Mouse (Mus musculus) stomach, embryonic 14.5 days (tissue): Measurements from ENCODE around the gene Unc13b. TPM values are rescaled to one million over a fixed set of nuclear protein-coding genes. Genes with fewer than 3 reads are reported as not detected.

Experiments
- ATAC-seq: fragments of 200-750 bp; cut with Nextera tagmentation; 2 replicates; pipeline ENCODE4 v1.8.0; 2017; ENCODE audit warnings: low read depth, moderate TSS enrichment; ENCODE audit not compliant: insufficient number of reproducible peaks, insufficient read depth, low FRiP score
- H3K27ac ChIP-seq: fragments of 300-500 bp; sonication (generic); 2 replicates; pipeline ENCODE4 v1.5.1; 2014; ENCODE audit warnings: mild to moderate bottlenecking, low read length, moderate library complexity, mixed read lengths
- H3K27me3 ChIP-seq: fragments of 300-500 bp; sonication (generic); 2 replicates; pipeline ENCODE4 v1.6.1; 2014; ENCODE audit warnings: low read length, control low read depth, mixed read lengths; ENCODE audit not compliant: control insufficient read depth, insufficient read depth
- H3K36me3 ChIP-seq: fragments of 300-500 bp; sonication (generic); 2 replicates; pipeline ENCODE4 v1.6.1; 2014; ENCODE audit warnings: mild to moderate bottlenecking, control low read depth, low read length, moderate library complexity, mixed read lengths; ENCODE audit not compliant: control insufficient read depth, insufficient read depth
- H3K4me1 ChIP-seq: fragments of 300-500 bp; sonication (generic); 2 replicates; pipeline ENCODE4 v1.6.1; 2014; ENCODE audit warnings: low read length, control low read depth, mixed read lengths; ENCODE audit not compliant: control insufficient read depth, insufficient read depth
- H3K4me2 ChIP-seq: fragments of 300-500 bp; sonication (generic); replicated peaks from 2 replicates; pipeline ENCODE4 v1.6.1; 2014; ENCODE audit warnings: low read depth, low read length, control low read depth
- H3K4me3 ChIP-seq: fragments of 300-500 bp; sonication (generic); 2 replicates; pipeline ENCODE4 v1.5.1; 2014; ENCODE audit warnings: low read depth, low read length, control low read depth
- H3K9ac ChIP-seq: fragments of 300-500 bp; sonication (generic); replicated peaks from 2 replicates; pipeline ENCODE4 v1.6.1; 2014; ENCODE audit warnings: low read depth, mild to moderate bottlenecking, control low read depth, low read length, moderate library complexity, mixed read lengths
- H3K9me3 ChIP-seq: fragments of 300-500 bp; sonication (generic); 2 replicates; pipeline ENCODE4 v1.6.1; 2016; ENCODE audit warnings: low read depth, low read length, control low read depth; ENCODE audit not compliant: control insufficient read depth
- WGBS: fragments of 180-500 bp; shearing (Covaris S2); extraction: QIAGEN DNeasy Blood & Tissue Kit; methylation state at CpG from one replicate; pipeline ENCODE4 v1.1.7; 2014; 5-methylcytosine and 5-hydroxymethylcytosine counted together
- polyA plus RNA-seq: library from polyadenylated mRNA; unstranded; fragments of >200 nt; fragmentation: Nextera tagmentation; extraction: Ambion mirVana; gene quantifications from 2 replicates; pipeline ENCODE4 v1.2.1, GENCODE M21; 2014

Unc13b gene
- polyA plus RNA-seq, 1 experiment from 2014 or later: 16.0 TPM

DNA sequence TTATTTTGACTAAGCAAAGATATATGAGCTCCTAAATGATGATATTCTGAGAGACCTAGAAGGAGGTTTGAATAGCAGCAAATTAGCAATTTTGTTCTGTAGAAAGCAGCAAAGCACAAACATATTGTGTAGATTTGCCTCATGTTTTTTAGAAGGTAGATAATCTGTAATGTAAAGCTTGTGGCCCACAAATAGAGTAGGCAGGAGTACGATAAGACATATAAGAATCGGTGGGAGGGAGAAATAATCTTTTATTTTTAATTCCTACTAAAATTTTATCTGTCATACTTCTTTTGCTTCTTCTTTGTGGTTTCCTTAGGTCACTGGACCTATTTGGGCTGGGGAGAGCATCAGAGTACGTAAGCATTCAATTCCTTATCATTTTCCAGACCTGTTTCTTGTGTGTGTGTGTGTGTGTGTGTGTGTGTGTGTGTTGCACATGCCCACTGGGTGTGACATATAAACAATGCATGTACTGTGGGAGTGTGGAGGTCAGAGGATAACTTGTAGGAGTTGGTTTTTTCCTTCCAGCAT is 102.4 kb downstream of the Unc13b start:
- H3K9me3 ChIP-seq: no peaks in the 10 kb centered on the region
- no peaks in the 10 kb centered on the region for H3K4me1 ChIP-seq
- H3K36me3 ChIP-seq: no peaks in the 10 kb centered on the region
- no peak overlapping the region for H3K27ac ChIP-seq
- no peaks in the 10 kb centered on the region for H3K27me3 ChIP-seq
- H3K4me2 ChIP-seq: no peak overlapping the region
- WGBS: 90% methylated on average over 3 of the region's 3 CpGs
- no peak for ATAC-seq
- no peak overlapping the region for H3K4me3 ChIP-seq
- no peak overlapping the region for H3K9ac ChIP-seq

DNA sequence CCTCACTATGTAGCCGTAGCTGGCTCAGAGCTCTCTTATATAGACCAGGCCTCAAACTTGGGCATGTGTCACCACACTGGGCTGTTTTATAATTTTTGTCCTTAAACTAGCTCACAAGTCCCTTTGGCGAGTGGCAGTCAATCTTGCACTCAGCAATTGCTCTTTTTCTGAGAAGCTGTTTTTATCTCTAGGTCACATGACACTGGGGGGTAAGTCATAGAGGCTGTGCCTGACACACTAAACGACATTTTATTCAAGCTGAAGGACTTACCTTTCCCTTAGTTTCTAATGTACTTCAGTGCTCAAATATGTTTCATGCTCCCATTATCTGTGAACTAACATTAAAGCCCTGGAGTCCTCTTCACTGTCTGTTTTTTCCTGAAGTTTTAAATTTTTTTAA is 104.5 kb downstream of the Unc13b start:
- Histone ChIP-seq H3K27me3 (no peaks in the 10 kb centered on the region), H3K4me2 (no peak overlapping the region), H3K27ac (no peak overlapping the region), H3K4me3 (no peak overlapping the region), H3K4me1 (no peaks in the 10 kb centered on the region), H3K9me3 (no peaks in the 10 kb centered on the region), H3K9ac (no peak overlapping the region), H3K36me3 (no peaks in the 10 kb centered on the region)
- ATAC-seq: no peak
- 72% methylated on average over 3 of the region's 3 CpGs for whole genome bisulfite sequencing

GRCm38 (mm10) chr4:43165403-43166005 is 106.8 kb downstream of the Unc13b start:
- Histone ChIP-seq H3K27me3 (no peaks in the 10 kb centered on the region), H3K36me3 (no peaks in the 10 kb centered on the region), H3K27ac (no peak overlapping the region), H3K4me3 (no peak overlapping the region), H3K4me1 (no peaks in the 10 kb centered on the region), H3K4me2 (no peak overlapping the region), H3K9me3 (no peaks in the 10 kb centered on the region), H3K9ac (no peak overlapping the region)
- WGBS: 84% methylated on average over 12 of the region's 12 CpGs
- ATAC-seq: no peak

DNA sequence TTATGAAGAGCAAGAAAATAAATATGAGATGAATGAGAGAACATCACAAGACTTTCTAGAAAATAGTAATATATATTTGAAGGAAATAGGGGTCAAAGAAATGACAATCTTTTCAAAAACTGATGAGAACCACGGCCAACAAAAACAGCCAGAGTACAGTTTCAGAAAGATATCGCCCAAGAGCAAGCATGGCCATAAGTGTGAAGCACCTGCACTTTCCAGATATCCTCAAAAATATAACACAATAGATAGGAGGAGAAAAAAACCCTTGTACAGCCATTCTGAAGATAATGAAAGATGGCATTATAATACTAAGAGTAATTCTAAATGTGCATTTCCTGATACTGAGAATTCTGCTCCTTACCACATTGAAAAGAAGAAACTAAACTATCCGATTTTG is 111.3 kb downstream of the Unc13b start:
- no peak for ATAC-seq
- no peak overlapping the region for H3K4me2 ChIP-seq
- H3K4me3 ChIP-seq: no peak overlapping the region
- H3K27ac ChIP-seq: no peak overlapping the region
- no peaks in the 10 kb centered on the region for H3K27me3 ChIP-seq
- 89% methylated on average over 3 of the region's 3 CpGs for WGBS
- H3K9me3 ChIP-seq: no peaks in the 10 kb centered on the region
- H3K36me3 ChIP-seq: no peaks in the 10 kb centered on the region
- H3K4me1 ChIP-seq: no peaks in the 10 kb centered on the region
- H3K9ac ChIP-seq: no peak overlapping the region

DNA sequence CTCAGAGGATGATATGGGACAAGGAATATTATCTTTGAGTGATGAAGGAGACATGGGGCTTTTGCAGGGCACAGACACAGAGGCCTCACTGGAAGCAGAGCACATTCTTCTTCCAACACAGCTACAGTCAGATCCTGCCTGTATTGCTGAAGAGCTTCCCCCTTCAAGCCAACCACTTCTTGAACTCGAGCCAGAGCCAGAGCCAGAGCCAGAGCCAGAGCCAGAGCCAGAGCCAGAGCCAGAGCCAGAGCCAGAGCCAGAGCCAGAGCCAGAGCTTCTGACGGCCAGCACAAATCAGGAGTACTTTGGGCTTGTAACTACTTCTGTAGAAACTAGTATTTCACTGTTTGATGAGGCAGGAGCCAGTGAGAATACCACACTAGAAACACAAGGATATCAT is 118.4 kb downstream of the Unc13b start:
- Histone ChIP-seq H3K9me3 (no peaks in the 10 kb centered on the region), H3K9ac (no peak overlapping the region), H3K4me3 (no peak overlapping the region), H3K4me1 (no peaks in the 10 kb centered on the region), H3K27me3 (no peaks in the 10 kb centered on the region), H3K36me3 (no peaks in the 10 kb centered on the region), H3K4me2 (no peak overlapping the region), H3K27ac (no peak overlapping the region)
- ATAC-seq: no peak
- WGBS: 76% methylated on average over 2 of the region's 2 CpGs

DNA sequence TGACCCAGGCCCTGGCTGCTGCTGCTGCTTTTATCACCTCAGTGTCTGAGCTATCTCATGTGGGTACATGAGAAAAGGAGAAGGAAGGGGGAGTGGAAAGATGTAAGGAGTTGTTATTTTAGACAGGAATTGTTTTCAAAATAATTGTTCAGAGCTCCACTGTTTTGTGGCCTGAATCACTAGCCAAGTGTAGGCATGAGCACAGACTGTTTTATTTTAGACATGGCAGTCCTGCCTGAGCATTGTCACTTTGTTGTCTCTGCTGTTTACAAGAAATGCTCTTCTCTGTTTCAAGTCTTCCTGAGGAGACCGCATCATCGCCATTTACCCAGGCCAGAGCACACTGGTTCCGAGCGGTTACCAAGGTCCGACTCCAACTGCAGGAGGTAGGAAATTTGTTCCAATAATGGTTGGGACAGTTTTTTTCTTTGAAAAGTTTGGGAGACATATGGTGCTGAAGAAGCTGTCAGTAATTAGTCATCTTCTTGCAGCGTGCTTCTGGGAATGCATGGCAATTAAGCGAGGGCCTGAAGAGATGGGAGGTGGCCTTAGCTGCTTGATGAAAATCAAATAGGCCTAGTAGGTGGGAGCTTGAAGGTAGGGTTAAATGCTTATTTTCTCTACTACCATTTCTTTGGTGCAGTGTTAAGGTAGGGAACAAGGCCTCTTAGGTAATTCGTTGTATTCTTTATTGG is 123.9 kb downstream of the Unc13b start:
- Histone ChIP-seq H3K27me3 (no peaks in the 10 kb centered on the region), H3K27ac (no peak overlapping the region), H3K9me3 (no peaks in the 10 kb centered on the region), H3K4me3 (no peak overlapping the region), H3K36me3 (no peaks in the 10 kb centered on the region), H3K4me2 (no peak overlapping the region), H3K4me1 (no peaks in the 10 kb centered on the region), H3K9ac (no peak overlapping the region)
- no peak for ATAC-seq
- WGBS: 86% methylated on average over 8 of the region's 8 CpGs

- Histone ChIP-seq H3K9ac (no peak overlapping the region), H3K4me1 (no peaks in the 10 kb centered on the region), H3K9me3 (no peaks in the 10 kb centered on the region), H3K27me3 (no peaks in the 10 kb centered on the region), H3K27ac (no peak overlapping the region), H3K4me2 (no peak overlapping the region), H3K36me3 (no peaks in the 10 kb centered on the region), H3K4me3 (no peak overlapping the region)
- 77% methylated on average over 2 of the region's 2 CpGs for WGBS
- ATAC-seq: no peak
These were observed 128.7 kb downstream of the Unc13b start for GRCm38 (mm10) chr4:43187439-43187838.

DNA sequence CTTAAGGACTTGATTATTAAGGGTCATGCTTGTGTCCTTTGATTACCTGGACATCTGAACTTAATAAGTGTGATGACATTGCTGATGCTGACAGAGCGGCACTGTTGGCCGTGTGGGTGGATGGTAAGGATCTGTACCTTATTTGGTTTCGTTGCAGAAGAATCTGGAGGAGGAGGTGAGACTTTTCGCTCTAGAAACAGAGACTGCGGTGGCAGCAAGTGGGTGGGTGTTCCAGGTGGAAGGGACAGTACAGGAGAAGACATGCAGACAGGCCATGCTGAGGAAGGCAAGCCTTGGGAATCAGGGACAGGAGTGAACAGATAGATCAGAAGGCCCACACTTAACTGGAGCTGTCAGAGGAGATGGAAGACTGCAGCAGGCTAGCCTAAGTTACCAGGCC is 130.6 kb downstream of the Unc13b start:
- Histone ChIP-seq H3K27me3 (no peaks in the 10 kb centered on the region), H3K9me3 (no peaks in the 10 kb centered on the region), H3K36me3 (no peaks in the 10 kb centered on the region), H3K4me2 (no peak overlapping the region), H3K4me3 (no peak overlapping the region), H3K9ac (no peak overlapping the region), H3K27ac (no peak overlapping the region), H3K4me1 (no peaks in the 10 kb centered on the region)
- 88% methylated on average over 5 of the region's 5 CpGs for WGBS
- no peak for ATAC-seq
